Mouse (Mus musculus): ENCODE measurements at regions not wholly inside any gene's neighbourhood (a gene's known extent, or its start where the extent isn't known, plus 50 kb on each side); places are given as distances from the start of the nearest gene placed in this dataset.

DNA sequence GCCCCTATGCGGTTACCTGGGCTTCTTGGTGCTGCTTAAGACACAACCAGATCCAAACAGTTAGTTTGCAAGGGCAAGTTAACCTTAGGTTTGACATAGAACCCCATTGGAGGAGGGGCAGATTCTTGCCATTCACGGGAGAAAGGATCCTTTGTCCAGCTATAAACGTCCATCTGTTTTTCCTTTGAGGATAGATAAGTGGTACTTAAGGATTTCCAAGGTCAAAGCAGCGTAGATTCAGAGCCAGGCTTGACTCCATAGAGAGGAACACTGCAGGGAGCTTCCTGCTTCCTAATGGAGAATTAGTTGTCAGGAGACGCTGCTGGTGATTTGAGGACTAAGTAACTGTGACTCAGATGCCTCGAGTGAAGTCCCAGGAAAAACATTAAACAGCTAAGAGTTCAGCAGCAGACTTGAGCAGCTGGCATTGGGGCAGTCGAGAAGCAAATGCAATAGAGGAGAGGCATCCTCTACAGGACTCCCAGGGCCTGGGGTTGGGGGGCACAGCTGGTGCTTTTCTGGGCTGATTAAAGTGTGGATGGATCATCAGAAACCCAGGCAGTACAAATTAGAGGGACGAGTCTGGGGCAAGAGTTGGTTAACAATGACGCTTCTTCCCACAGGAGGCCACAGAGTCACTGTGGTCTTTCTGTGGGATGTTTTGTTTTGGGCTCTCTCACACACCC is 322.8 kb downstream of the Med10 start:
- intact Hi-C loops (cut with DNase I), result no loop called here

DNA sequence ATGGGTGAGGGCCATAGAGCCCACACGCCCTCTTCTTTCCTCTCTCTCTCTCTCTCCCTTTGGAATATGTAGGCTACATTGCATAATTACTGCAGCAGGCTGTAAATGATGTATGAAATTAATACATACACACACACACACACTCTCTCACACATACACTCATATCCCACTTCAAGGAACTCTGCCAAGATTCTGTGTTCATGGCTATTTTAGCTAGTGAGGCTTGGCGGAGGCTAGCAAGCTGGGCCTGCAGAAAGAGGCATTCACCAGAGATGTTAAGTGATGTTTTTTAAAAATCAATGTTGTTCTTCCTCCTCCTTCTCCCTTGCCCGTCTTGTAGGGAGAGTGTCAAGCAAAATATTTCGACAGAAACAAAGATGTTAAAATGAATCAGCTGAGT is 325.1 kb downstream of the Med10 start:
- intact Hi-C loops (cut with DNase I), result no loop called here

DNA sequence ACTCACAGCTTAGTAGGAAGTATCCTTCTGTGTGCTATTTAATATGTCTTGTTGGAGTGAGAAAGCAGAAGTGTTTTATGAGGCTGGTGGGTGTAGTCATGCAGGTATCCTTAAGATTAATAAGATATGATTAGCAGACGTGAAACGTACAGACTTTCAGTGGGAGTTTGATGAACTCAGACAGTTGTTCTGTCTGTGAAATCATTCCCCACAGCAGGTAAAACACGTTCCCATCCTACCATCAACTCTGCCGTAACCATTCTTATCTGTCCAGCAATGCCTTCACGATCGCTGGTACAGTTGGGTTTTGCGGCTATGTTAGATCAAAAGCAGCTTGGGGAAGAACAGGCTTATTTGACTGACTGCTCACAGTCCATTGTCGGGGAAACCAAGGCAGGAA is 332.3 kb downstream of the Med10 start:
- intact Hi-C loops (cut with DNase I), result no loop called here

DNA sequence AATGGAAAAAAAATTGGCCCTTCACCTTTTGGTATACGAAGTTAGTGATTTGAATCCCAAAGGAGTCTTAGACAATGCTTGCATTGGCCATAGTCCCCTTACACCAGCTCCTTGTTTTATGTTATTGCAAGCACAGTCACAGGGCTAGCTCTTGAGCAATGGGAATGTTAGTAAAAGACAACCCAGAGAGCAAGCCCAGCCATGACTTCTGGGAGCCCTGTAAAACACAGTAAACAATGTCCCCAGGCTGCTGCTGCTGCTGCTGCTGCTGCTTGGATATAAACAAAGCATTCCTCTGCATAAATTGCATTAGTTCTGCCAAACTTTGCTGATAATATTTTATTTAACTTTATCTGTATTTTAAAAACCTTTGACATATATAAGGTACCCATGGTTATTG is 334.0 kb downstream of the Med10 start:
- intact Hi-C loops (cut with DNase I), result no loop called here

DNA sequence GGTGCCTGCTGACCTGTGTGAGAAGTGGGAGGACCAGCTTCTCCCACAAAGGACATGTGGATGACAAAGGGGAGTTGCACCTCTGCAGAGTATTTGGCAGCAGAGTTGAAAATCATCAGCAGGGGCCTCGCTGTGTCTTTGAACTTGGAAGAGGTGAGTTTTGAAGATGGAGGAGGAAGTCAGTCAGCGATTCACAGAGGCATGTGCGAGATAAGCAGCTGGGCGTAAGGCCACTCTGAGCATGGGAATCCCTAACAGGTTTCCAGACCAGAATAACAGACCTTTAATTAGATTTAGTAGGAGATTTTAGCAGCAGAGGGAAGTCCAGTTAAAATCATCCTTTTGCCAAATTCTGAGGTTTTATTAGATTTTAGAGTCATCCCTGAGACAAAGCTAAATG is 342.3 kb downstream of the Med10 start:
- intact Hi-C loops (cut with DNase I), result no loop called here

DNA sequence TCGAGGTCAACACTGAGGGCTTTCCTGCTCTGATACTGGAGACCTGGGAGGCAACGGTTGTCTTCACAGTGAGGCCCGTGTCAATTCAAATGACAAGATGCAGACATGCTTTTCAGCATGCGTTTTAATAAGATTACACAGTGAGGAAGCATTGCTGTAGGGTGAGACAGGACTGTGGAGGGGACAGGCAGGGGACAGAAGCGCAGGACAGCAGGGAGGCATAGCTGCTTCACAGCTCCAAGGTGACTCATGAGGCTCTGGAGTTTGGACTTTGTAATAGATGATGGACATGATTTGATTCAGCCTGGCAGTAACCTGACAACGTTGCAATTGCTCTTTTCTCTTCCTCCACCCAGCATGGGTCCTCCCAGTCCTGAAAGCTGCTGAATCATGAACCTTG is 343.3 kb downstream of the Med10 start:
- intact Hi-C loops (cut with DNase I), result no loop called here

DNA sequence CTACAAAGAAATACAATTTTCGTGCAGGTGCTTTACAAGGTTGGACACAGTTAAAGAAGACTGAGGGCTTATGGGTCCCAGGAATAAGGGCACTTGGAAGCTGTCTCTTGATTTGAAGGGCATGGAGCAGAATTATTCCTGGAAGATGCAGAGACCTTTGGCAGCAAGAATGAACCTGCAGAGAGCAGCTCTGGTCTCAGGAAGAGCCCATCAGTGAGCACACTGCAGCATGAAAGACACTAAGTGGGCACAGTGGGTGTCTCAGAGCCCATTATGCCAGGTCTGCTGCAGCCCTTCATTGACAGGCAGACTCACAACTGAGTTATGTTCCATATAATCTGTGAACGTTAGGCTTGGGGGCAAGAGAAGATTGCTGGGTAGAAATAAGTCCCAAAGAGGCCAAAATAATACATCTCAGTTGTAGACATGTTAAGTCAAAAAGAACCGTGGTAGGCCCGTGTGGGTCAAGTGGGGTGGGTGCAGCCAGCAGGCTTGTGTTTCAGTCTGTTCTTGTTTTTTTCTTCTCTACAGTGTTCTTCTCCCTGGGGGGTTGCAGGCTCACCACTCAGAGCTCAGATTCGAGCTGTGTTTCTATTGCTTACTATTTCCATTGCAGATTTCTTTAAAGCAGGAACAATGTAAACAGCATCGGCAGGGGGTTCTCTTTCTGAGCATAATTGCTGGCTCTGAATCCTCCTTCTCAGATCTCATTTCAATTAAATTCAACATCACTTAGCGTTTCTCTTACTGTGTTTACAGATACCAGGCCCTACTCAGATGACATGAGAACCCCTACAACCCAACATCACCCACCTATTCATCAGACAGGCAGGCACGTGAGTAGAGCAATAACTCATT is 347.1 kb downstream of the Med10 start:
- intact Hi-C loops (cut with DNase I), result no loop called here

DNA sequence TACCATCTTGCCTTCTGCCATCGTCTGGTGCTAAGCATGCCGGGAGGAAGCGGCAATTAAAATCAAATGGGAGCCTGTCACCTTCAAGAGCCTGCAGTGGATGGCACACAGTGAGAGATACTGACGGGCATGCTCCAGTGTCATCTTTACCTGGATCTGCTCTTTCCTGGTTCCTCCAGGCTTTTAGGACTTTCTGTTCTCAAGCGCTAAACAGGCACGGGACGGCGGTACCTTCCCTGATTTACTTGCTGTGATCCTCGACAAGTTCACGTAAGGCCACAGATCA is 347.6 kb downstream of the Med10 start:
- intact Hi-C loops (cut with DNase I), result no loop called here

DNA sequence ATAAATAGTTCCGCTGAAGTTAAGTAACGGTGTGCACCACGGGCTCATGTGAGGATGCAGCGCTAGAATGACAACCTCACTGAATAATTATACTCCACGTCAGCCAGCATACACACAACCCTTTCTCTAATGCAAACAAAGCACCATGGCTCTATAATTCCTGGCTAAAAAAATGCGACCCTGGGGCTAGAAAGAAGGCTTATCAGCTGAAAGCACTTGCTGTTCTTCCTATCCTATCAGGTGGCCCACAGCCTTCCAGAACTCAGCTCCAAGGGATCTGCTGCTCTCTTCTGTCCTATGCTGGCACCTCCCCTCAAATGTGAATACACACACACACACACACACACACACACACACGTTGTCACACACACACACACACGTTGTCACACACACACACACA is 350.9 kb downstream of the Med10 start:
- intact Hi-C loops (cut with DNase I), result no loop called here

DNA sequence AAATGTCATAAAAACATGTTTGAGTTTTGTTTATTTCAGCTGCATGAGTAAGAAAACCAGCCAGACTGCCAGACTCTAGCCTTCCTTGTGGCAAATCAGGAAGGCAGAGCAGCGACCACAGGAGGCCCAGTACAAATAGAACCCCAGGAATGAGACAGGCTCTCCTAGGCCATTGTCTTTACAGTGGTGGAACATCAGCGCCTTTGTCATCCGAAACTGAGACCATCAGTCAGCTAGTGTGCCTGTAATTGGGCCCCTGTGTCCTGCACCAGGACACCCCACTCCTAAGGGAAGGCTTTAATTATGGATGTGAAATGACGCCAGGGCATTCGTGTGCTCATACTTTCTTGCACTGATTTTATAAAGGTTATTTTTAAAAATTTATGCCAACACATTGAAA is 353.4 kb downstream of the Med10 start:
- intact Hi-C loops (cut with DNase I), result no loop called here

DNA sequence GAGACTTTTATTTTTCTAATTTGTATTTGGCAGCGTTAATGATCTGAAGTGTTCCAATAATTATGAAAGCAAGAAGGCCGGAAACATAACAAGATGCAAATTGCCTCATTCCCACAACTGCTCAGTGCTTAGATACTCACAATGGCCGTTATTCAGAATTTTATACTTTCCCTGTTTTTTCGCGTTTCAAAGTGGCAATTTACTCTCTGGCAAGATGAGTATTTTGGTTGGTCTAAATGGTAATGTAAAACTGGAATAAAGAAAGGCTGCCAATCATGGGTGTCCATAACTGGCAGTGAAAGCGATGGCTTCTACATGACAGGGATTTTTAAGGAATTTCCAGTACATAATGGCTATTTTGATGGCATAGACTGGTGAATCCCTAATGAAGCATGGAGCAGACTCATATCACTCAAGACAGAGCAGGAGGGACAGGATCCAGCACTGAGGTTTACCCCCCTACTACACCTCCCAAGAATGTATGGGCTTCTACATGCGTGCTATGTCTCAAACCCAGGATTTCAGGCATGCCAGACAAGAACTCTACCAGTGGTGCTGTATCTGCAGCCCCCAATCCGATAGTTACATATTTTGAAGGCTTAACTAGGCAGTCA is 354.9 kb downstream of the Med10 start:
- intact Hi-C loops (cut with DNase I), result no loop called here

DNA sequence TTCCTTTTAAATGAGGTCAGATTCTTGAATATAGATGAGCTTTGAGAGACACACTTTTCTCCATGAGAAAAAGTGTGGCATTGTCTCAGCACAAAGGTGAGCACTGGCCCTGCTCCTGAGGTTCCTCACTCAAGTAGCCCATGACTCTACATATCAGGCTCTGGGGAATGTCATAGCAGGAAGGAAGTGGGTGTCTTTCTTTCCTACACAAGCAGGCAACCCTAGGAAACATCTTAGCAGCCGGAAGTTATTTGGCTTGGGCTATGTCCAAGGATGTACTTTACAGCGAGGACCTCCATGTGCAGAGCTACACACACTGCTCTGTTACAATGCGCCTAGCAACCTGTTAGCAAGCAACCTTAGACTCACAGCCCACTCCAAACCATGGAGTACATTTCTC is 356.9 kb downstream of the Med10 start:
- intact Hi-C loops (cut with DNase I), result no loop called here

DNA sequence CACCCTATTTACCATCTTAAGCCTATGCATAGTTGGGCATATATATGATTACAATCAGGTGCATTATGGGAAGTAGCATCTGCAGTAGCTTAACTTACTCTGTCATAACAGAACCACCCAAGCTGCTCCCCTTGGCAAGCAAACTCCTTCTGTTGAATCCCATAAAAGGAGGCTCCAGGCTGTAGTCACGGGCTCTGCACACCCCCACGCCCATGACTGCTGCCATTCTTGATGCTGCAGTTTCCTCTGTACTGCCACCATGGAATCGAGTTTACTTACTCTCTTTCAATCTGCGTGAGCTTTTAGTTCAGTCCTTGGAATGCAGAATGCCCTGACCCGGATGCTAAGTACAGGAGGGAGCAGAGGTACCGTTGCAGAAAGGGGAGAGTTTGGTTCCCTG is 357.4 kb downstream of the Med10 start:
- intact Hi-C loops (cut with DNase I), result no loop called here

DNA sequence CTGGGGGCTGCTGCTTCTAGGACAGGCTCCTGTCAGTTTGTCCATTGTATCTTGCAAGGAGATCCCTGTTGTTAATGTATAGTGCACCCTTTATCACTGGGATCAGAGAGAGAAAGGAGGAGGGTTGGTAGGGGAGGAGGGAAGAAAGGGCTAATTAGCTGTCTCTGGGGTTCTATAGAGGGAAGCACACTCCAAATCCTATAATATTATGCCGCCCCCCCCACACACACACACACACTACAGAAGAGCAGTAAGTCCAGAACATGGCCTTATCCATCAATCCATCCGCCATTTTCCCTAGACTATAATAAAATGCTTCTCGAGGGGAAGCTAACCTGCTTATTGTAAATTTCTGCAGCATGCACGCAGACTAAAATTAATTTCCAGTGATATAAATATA is 359.9 kb downstream of the Med10 start:
- intact Hi-C loops (cut with DNase I), result no loop called here

DNA sequence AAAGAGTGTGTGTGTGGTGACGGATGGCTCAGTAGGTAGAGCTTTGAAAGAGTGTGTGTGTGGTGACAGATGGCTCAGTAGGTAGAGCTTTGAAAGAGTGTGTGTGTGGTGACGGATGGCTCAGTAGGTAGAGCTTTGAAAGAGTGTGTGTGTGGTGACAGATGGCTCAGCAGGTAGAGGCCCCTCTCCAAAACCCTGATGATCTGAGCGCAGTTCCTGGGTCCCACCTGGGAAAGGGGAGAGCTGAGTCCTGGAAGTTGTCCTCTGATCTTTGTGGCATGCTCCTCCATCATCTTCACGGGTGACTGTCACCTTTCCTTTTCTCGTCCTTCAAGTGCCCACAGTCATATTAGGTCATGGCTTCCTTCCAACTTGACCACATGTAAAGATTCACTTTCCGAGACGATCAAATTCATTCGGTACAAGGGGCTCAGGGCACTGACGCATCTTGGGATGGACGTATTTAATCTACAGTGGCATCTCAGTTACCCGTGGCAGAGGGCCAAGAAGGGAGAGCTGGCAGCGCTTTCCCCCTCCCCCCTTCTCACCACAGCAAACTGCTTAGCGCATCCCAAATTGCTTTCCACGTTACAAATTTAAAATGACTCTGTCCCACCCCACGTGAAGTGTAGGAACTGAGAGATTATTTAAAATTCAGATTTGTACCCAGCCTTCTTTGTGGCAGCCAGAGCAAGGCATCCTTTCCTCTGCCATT is 363.5 kb downstream of the Med10 start:
- intact Hi-C loops (cut with DNase I), result no loop called here

DNA sequence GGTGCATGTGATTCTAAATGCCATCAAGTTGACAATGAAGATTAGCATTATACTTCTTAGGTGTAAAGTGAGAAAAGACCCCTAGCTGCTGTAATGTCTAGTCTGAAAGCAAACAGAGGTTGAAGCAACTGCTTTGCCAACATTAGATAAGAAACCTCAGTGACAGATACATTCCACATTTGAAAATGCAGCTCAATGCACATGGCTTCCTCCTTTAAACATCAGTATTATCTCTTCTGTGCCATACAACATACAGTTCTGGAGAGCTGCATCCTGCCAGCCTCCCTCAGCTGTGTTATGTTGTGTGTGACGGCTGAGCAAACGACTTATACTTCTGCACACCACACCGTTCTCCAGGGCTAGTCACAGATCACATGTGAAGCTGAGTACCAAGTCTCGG is 365.6 kb downstream of the Med10 start:
- intact Hi-C loops (cut with DNase I), result no loop called here

DNA sequence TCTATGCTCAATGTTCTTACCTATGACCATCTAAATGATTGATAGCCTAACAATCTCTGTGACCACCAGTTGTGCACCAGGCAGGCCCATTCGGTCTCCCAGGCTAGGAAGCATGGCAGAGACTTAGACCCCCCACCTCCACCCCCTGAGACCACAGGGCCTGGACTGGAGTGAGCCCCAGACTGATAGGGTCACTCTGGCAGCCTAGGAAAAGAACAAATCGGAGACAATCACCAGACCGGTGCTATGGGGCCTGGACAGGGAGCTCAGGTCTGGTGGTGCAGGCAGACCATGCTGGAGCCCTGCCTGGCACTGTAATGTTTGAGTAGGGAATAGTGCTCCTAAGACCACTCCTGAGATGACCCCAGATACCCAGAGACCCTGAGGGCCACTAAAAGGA is 366.7 kb downstream of the Med10 start:
- intact Hi-C loops (cut with DNase I), result no loop called here

DNA sequence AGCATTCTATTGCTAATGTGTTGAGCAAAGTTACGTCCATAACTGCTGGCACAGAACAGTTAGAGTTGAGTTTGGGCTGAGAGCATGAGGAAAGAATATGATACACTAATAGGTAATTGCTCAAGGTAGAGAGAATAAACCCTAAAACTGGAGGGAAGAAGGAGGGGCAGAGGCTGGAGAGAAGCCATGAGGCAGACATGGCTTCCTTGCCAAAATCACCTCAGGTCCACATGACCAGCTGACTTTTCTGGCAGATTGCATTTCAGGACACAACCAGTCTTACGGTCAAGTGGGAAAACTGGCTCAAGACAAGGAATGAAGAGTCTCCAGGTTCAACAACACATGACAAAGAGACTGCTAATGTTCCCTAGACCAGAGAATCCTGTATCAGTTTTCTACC is 374.9 kb downstream of the Med10 start:
- intact Hi-C loops (cut with DNase I), result no loop called here

DNA sequence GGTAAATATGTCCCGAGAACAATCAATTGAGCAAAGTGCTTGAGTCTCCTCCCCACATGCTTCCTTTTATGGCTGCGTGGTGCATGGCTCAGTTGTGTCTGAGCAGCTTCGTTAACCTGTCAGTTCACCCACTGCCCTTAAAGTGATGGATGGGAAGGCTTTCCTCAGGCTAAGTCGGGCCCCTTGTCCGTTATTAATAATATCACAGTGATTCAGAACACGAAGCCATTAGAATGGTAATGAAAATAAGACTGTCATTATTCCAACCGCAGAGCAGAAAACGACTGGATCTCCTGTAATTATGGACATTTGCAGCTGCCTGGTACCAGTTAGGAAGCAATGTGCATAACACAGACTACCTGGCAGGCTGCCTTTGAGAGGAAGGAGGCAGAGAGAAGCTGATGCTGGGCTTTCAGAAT is 375.9 kb downstream of the Med10 start:
- intact Hi-C loops (cut with DNase I), result no loop called here

DNA sequence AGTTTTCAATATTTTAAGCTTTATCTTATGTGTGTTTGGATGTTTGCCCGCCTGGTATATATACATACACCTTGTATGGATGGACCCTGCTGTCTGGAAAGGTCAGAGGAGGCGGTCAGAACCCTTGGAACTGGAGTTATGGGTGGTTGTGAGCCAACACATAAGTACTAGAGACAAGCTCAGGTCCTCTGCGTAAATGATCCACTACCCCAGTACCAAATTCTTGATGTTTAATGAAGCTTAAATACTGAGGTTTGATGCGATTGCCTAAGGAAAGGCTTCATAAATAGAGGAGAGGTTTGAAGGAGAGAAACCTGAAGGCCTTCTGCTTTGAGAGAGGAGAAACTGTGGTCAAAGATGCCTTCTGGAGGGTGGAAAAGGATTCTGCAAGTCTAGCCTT is 388.8 kb downstream of the Med10 start:
- intact Hi-C loops (cut with DNase I), result no loop called here

DNA sequence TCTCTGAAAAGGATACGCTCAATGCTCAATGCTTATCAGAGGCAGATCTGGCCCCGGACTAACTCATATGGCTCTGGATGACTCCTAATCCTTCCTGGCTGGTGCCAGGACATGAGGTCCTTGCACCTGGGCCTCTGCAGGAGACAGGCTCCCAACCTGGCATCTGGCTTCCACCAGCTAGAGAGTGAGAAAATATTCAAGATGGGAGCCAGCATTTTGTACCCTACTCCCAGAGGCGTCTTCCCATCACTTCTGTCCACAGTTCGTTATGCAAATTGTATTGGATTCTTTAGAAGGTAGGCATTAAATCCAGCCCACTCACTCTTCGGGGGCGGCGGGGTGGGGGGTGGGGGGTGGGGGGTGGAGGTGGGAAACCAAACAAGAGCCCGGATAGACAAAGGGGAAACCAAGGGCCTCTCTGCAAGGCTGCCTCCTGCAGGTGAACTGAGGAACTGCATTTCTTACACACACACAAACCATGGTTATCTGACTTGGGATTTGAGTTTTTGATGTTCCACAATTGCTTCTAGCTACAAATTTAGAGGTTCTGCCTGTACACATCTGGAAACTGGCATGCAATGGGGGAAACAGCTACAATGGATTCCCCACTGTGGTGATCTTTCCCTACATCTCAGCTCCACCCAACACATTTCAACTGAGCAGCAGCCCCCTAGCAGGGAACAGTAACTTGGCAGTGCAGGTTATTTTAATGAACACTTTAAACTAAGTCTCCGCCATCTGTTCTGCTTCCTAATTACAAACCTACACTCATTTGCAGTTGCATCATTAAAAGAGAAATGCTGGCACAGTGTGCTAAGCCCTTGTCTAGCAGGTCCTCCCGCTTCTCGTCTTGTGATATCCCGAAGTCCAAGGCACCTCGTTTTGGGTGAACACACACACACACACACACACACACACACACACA is 390.2 kb downstream of the Med10 start:
- intact Hi-C loops (cut with DNase I), result no loop called here

Measured in adrenal gland (tissue).